Mouse (Mus musculus) ES-E14 (cell line): ENCODE measurements around the gene Dhh.

Experiments
- CHD2 ChIP-seq: IDR thresholded peaks from 2 replicates; pipeline ENCODE4 v1.6.1; 2014; ENCODE audit warnings: mild to moderate bottlenecking, low read depth, low read length, inconsistent platforms
- HCFC1 ChIP-seq: IDR thresholded peaks from 2 replicates; pipeline ENCODE4 v1.6.1; 2012; ENCODE audit warnings: low read length, inconsistent platforms, borderline replicate concordance; ENCODE audit not compliant: insufficient read depth
- MAFK ChIP-seq: IDR thresholded peaks from 2 replicates; pipeline ENCODE4 v1.6.1; 2014; ENCODE audit warnings: mild to moderate bottlenecking, low read depth, low read length, inconsistent platforms; ENCODE audit not compliant: insufficient read depth
- ZC3H11A ChIP-seq: IDR thresholded peaks from 2 replicates; pipeline ENCODE4 v1.6.1; 2012; ENCODE audit warnings: low read depth, mild to moderate bottlenecking, inconsistent platforms, low read length, borderline replicate concordance
- ZNF384 ChIP-seq: IDR thresholded peaks from 2 replicates; pipeline ENCODE4 v1.6.1; 2012; ENCODE audit warnings: low read depth, low read length, inconsistent platforms

GRCm38 (mm10) chr15:98891198-98891742, 7.1 kb downstream of the Dhh start:
- TF ChIP-seq MAFK (no peak), ZC3H11A (no peak), HCFC1 (no peak), ZNF384 (no peak), CHD2 (no peak)
